In the genomic region with DNA sequence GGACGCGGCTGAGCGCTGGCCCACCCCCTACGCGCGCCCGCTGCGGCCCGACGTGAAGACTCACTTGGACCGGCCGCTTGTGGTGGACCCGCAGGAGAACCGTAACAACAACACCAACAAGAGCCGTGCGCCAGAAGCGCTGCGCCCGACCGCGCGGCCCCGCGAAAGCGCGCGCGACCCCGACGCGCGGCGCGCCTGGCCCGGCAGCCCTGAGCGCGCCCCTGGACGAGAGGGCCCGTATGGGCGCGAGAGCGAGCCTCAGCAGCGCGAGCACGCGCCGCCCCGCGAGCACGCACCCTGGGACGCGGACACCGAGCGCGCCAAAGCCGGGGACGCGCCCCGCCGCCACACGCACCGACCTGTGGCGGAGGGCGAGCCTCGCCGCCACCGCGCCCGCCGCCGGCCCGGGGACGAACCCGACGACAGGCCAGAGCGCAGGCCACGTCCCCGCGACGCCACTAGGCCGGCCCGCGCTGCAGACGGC, we compare ENCODE assay signal across 7 mouse cellular contexts.
DNase-seq lines count a peak whose midpoint lies in the region; ATAC-seq and TF ChIP-seq lines count a peak whose summit lies in the region.

No protein-coding gene starts in this region.

- TF ChIP-seq CTCF in layer of hippocampus, adult 2 months (conservative IDR thresholded peaks at IDR 0.05) = no peak
- TF ChIP-seq CTCF in liver, embryonic 14.5 days (IDR thresholded peaks at IDR 0.05; ENCODE audit: low read depth) = no peak

- peaks cover 60% of the 10 kb centered on the region for H3K27me3 ChIP-seq in heart, embryonic 16.5 days (ENCODE audit: control insufficient read depth, insufficient read depth, low read length)
- peaks cover 39% of the 10 kb centered on the region for H3K27me3 ChIP-seq in liver, embryonic 14.5 days (ENCODE audit: control insufficient read depth, insufficient read depth, low read length)

- whole genome bisulfite sequencing in heart, embryonic 16.5 days = under 1% methylated on average over 50 of the region's 84 CpGs
- WGBS in liver, embryonic 14.5 days (ENCODE audit: insufficient replicate concordance) = 1% methylated on average over 74 of the region's 84 CpGs

- H3K9me3 ChIP-seq in heart, embryonic 16.5 days (replicated peaks; ENCODE audit: control insufficient read depth, low read length) = no peaks in the 10 kb centered on the region
- no peaks in the 10 kb centered on the region for H3K9me3 ChIP-seq in liver, embryonic 14.5 days (ENCODE audit: control insufficient read depth, low read length)

- peak overlapping the region; percentile 51 for H3K4me3 ChIP-seq in layer of hippocampus, adult 2 months
- H3K4me3 ChIP-seq in heart, embryonic 16.5 days (ENCODE audit: low read length) = peak overlapping the region; percentile 49
- peak overlapping the region in 1 of 2 experiments; percentile 25; a peak in 2 of 4 replicates for H3K4me3 ChIP-seq in liver, embryonic 14.5 days (ENCODE audit: insufficient read depth in 1 of 2, low read depth in 2 of 2, low read length in 2 of 2)

- DNase-seq in layer of hippocampus, adult 2 months (ENCODE audit: low spot score in 2 of 2) = peak in 1 of 2 experiments; percentile 52
- no peak for DNase-seq in layer of hippocampus, postnatal 36 days
- DNase-seq in embryo, embryonic 10 days (ENCODE audit: low spot score) = peak; percentile 36
- DNase-seq in liver, embryonic 14.5 days (ENCODE audit: low read depth in 3 of 3, low spot score in 3 of 3) = no peak
- DNase-seq in urinary bladder, postnatal 14 days (ENCODE audit: low spot score) = no peak
- DNase-seq in gastrocnemius, adult 18-20 months (ENCODE audit: low spot score) = no peak

- H3K36me3 ChIP-seq in heart, embryonic 16.5 days (ENCODE audit: control insufficient read depth, insufficient read depth) = no peaks in the 10 kb centered on the region
- H3K36me3 ChIP-seq in liver, embryonic 14.5 days (replicated peaks; ENCODE audit: control insufficient read depth, insufficient read depth, low read depth) = no peaks in the 10 kb centered on the region

- H3K4me2 ChIP-seq in heart, embryonic 16.5 days (ENCODE audit: low read depth, low read length) = peak overlapping the region; percentile 71
- peak overlapping the region; percentile 24 for H3K4me2 ChIP-seq in liver, embryonic 14.5 days (ENCODE audit: low read depth)

- peaks cover 9% of the 10 kb centered on the region; the same call in 1 of the 2 replicates for H3K4me1 ChIP-seq in heart, embryonic 16.5 days (ENCODE audit: control insufficient read depth, insufficient read depth, low read length)
- peaks cover 0 to 7% of the 10 kb centered on the region in 2 experiments; a peak in 3 of 4 replicates for H3K4me1 ChIP-seq in liver, embryonic 14.5 days (replicated peaks; ENCODE audit: control insufficient read depth in 2 of 2, insufficient read depth in 2 of 2, low read length in 1 of 2)

- TF ChIP-seq EP300 in liver, embryonic 14.5 days (IDR thresholded peaks at IDR 0.05; ENCODE audit: low read depth) = no peak

- H3K27ac ChIP-seq in layer of hippocampus, adult 2 months = peak overlapping the region; percentile 40; the same call in 1 of the 2 replicates
- H3K27ac ChIP-seq in heart, embryonic 16.5 days (ENCODE audit: low read length) = no peak overlapping the region
- no peak overlapping the region for H3K27ac ChIP-seq in liver, embryonic 14.5 days

- peak overlapping the region; percentile 50 for H3K9ac ChIP-seq in heart, embryonic 16.5 days (ENCODE audit: low read length)
- no peak overlapping the region for H3K9ac ChIP-seq in liver, embryonic 14.5 days (replicated peaks)

- peak; percentile 60; the same call in 1 of the 2 replicates for ATAC-seq in heart, embryonic 16.5 days (replicated peaks; ENCODE audit: extremely low read depth, insufficient read depth, low FRiP score)
- ATAC-seq in liver, embryonic 14.5 days (ENCODE audit: insufficient read depth) = no peak
